Mouse (Mus musculus): ENCODE results near the gene Olfr187. TPM values are rescaled to one million over a fixed set of nuclear protein-coding genes. Genes with fewer than 3 reads are reported as not detected.
"Not testable (repeated sequence)": the region's sequence is repeated elsewhere in the genome, so short reads cannot be mapped to it uniquely, and the experiment has no call there.

Olfr187 gene
- not detected in 2 replicates for polyA plus RNA-seq (2012; rRNA removed)

- DNase-seq (ENCODE audit: low read depth) = no peak
These were observed at the start of gene Olfr187 for GRCm38 (mm10) chr16:59039710-59040109. TSS of gene Olfr187 (minus strand) at chr16:59039767.

- DNase-seq (ENCODE audit: low read depth) = not testable (repeated sequence)
These were observed 41.5 kb upstream of the Olfr187 start for GRCm38 (mm10) chr16:59081113-59081512.

- no peak for DNase-seq (ENCODE audit: low read depth)
These were observed 38.3 kb upstream of the Olfr187 start, which contains the start of gene Olfr190 for GRCm38 (mm10) chr16:59077905-59078304. TSS of gene Olfr190 (minus strand) at chr16:59078005.

- no peak for DNase-seq (ENCODE audit: low read depth)
These were observed 34.0 kb upstream of the Olfr187 start for GRCm38 (mm10) chr16:59073520-59073919.

GRCm38 (mm10) chr16:59071755-59072154 is 32.2 kb upstream of the Olfr187 start:
- DNase-seq (ENCODE audit: low read depth) = no peak

GRCm38 (mm10) chr16:59062411-59062810 is 22.8 kb upstream of the Olfr187 start:
- not testable (repeated sequence) for DNase-seq (ENCODE audit: low read depth)

GRCm38 (mm10) chr16:59049286-59049685 is 9.7 kb upstream of the Olfr187 start:
- not testable (repeated sequence) for DNase-seq (ENCODE audit: low read depth)

- no peak for DNase-seq (ENCODE audit: low read depth)
These were observed 9.3 kb upstream of the Olfr187 start for GRCm38 (mm10) chr16:59048860-59049259.

GRCm38 (mm10) chr16:59047579-59047978 is 8.0 kb upstream of the Olfr187 start:
- no peak for DNase-seq (ENCODE audit: low read depth)

GRCm38 (mm10) chr16:59045835-59046234 is 6.3 kb upstream of the Olfr187 start:
- DNase-seq (ENCODE audit: low read depth) = no peak

- no peak for DNase-seq (ENCODE audit: low read depth)
These were observed 9.4 kb downstream of the Olfr187 start, which contains the start of gene Olfr186 for GRCm38 (mm10) chr16:59030191-59030590. TSS of gene Olfr186 (minus strand) at chr16:59030291.

GRCm38 (mm10) chr16:59013357-59014018 is 26.1 kb downstream of the Olfr187 start:
- DNase-seq (ENCODE audit: low read depth) = no peak

- DNase-seq (ENCODE audit: low read depth) = no peak
These were observed 32.4 kb downstream of the Olfr187 start for GRCm38 (mm10) chr16:59007146-59007545.

- no peak for DNase-seq (ENCODE audit: low read depth)
These were observed 44.5 kb downstream of the Olfr187 start, which contains the start of gene Olfr183 for GRCm38 (mm10) chr16:58995057-58995456. TSS of gene Olfr183 (plus strand) at chr16:58995357.

Other genes starting within 250 kb of the Olfr187 start
- gene Olfr173, start 239.5 kb downstream of the Olfr187 start, polyA plus RNA-seq (2012; rRNA removed) = not detected in 2 replicates
- not detected in 2 replicates for gene Olfr175-ps1, start 213.0 kb downstream of the Olfr187 start, polyA plus RNA-seq (2012; rRNA removed)
- not detected in 2 replicates for gene Olfr177, start 165.0 kb downstream of the Olfr187 start, polyA plus RNA-seq (2012; rRNA removed)
- not detected in 2 replicates for gene Olfr178, start 147.7 kb downstream of the Olfr187 start, polyA plus RNA-seq (2012; rRNA removed)
- not detected in 2 replicates for gene Olfr181, start 111.0 kb downstream of the Olfr187 start, polyA plus RNA-seq (2012; rRNA removed)
- gene Olfr180, start 110.4 kb downstream of the Olfr187 start, polyA plus RNA-seq (2012; rRNA removed) = not detected in 2 replicates
- not detected in 2 replicates for gene Olfr183, start 44.4 kb downstream of the Olfr187 start, polyA plus RNA-seq (2012; rRNA removed)
- gene Olfr186, start 9.5 kb downstream of the Olfr187 start, polyA plus RNA-seq (2012; rRNA removed) = not detected in 2 replicates
- gene Olfr190, start 38.2 kb upstream of the Olfr187 start, polyA plus RNA-seq (2012; rRNA removed) = not detected in 2 replicates
- gene Olfr191, start 50.1 kb upstream of the Olfr187 start, polyA plus RNA-seq (2012; rRNA removed) = not detected in 2 replicates
- not detected in 2 replicates for gene Olfr193, start 72.1 kb upstream of the Olfr187 start, polyA plus RNA-seq (2012; rRNA removed)
- gene Olfr194, start 81.3 kb upstream of the Olfr187 start, polyA plus RNA-seq (2012; rRNA removed) = not detected in 2 replicates
- gene Olfr195, start 107.3 kb upstream of the Olfr187 start, polyA plus RNA-seq (2012; rRNA removed) = not detected in 2 replicates
- gene Olfr196, start 130.7 kb upstream of the Olfr187 start, polyA plus RNA-seq (2012; rRNA removed) = not detected in 2 replicates
- gene Olfr198, start 163.8 kb upstream of the Olfr187 start, polyA plus RNA-seq (2012; rRNA removed) = not detected in 2 replicates
- not detected in 2 replicates for gene Olfr199, start 180.0 kb upstream of the Olfr187 start, polyA plus RNA-seq (2012; rRNA removed)
- not detected in 2 replicates for gene Olfr201, start 232.9 kb upstream of the Olfr187 start, polyA plus RNA-seq (2012; rRNA removed)
- not detected in 2 replicates for gene Olfr202, start 247.0 kb upstream of the Olfr187 start, polyA plus RNA-seq (2012; rRNA removed)

Data from gonadal fat pad, adult 2 months (tissue).